Mouse (Mus musculus) embryonic fibroblast, embryonic 13.5 days (primary cell): ENCODE measurements at regions not wholly inside any gene's neighbourhood (a gene's known extent, or its start where the extent isn't known, plus 50 kb on each side); places are given as distances from the start of the nearest gene placed in this dataset.

ENCODE experiments used
- H3K27ac ChIP-seq: 2 replicates; pipeline ENCODE4 v1.5.1; 2012; ENCODE audit warnings: low read length, control low read depth, inconsistent platforms; ENCODE audit not compliant: insufficient read depth
- H3K4me1 ChIP-seq: 2 replicates; pipeline ENCODE4 v1.6.1; 2011; ENCODE audit warnings: low read length; ENCODE audit not compliant: control insufficient read depth, insufficient read depth
- H3K4me3 ChIP-seq: 2 replicates; pipeline ENCODE4 v1.5.1; 2011; ENCODE audit warnings: mild to moderate bottlenecking, control low read depth, low read length; ENCODE audit not compliant: insufficient read depth
- CTCF ChIP-seq: IDR thresholded peaks from 2 replicates; pipeline ENCODE4 v1.5.1; 2011; ENCODE audit warnings: mild to moderate bottlenecking, control low read depth, low read length, moderate library complexity, borderline replicate concordance; ENCODE audit not compliant: insufficient read depth
- POLR2A ChIP-seq: IDR thresholded peaks from 2 replicates; pipeline ENCODE4 v1.6.1; 2011; ENCODE audit warnings: low read depth, mild to moderate bottlenecking, control low read depth, low read length, moderate library complexity

DNA sequence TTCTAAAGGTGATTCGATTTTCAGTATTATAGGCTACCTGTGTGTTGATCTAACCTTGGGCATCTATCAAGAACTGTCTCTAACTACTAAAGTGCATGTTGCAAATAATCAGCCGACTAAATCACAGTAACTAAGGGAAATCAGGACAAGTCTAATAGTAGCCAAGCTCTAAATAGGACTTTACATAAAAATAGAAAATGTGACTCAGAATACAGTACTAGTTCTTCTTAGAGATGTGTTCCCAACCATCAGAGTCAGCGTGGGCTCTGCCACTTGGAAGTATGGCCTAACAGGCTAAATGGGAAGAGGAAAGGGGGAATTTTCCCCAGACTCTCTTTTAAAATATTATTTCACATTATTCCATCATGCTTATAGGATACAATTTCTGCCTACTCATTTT is 438.6 kb upstream of the Mef2c start:
- Histone ChIP-seq H3K27ac (no peak overlapping the region), H3K4me1 (no peaks in the 10 kb centered on the region), H3K4me3 (no peak overlapping the region)
- TF ChIP-seq POLR2A (no peak), CTCF (no peak)

DNA sequence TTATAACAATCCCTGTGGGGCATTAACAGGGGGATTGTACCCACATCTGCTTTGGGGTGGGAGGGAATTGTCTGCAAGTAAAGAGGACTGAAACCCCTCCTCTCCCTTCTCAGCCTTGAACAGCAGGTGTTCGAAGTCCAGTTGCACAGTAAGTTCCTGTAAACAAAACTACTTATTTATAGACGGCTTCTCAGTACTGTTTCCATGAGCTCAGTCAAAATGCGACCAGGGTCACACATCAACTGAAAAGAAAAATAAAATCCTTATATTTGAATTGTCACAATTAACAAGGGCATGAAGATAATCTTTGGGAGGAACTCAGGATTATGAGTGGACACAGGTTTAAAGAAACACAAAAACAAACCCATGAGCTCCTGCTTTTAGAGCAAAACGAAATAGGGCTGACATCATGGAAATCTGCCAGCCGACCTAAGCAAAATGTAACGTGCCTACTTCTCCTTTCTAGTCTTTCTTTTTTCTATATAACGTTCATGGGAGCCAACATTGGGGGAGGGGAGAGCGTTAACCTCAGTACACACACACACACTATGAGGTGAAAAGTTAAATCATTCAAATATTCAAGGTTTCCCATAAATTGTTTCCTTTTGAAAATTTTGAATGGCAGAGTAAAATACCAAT is 437.6 kb upstream of the Mef2c start:
- no peak for TF ChIP-seq CTCF
- TF ChIP-seq POLR2A = no peak
- Histone ChIP-seq H3K4me3 (no peak overlapping the region), H3K27ac (no peak overlapping the region), H3K4me1 (no peaks in the 10 kb centered on the region)

DNA sequence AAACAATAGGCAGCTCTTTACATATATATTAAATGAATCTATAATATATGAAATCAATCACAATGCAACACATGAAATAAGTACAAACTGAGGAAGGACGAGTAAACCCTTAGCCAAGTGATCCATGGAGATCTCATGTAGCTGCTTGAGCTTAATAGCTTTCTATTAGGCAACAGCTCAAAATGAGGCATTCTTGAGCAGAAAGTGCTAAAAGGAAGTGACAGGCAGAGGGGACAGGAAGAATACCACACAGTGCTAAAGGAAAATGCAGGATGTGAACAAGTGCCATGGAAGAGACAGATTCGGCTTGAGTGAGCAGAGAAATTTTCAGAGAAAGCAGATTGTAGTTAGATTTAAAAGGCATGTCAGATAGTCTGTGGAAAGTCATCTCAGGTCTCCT is 436.3 kb upstream of the Mef2c start:
- H3K4me1 ChIP-seq = no peaks in the 10 kb centered on the region
- TF ChIP-seq CTCF (no peak), POLR2A (no peak)
- no peak overlapping the region for H3K4me3 ChIP-seq
- no peak overlapping the region for H3K27ac ChIP-seq

DNA sequence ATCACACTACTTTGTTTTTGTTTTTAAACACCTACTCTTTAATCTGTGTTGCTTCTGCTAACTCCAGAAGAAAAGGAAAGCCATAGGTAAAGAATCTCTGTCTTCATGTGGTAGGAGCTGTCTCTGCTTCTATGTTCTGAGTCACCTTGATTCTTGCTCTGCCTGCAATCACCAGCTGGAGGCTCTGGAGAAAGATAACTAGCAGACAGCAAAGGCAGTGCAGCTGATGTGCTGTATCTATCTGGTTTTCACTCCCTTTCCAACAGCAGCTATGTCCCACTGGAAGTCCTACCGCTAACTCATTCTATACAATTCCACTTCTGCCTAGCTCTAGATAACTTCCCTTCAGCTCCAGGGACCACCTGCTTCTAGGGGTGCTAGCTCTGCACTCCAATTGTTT is 435.2 kb upstream of the Mef2c start:
- H3K4me3 ChIP-seq = no peak overlapping the region
- H3K27ac ChIP-seq = no peak overlapping the region
- no peaks in the 10 kb centered on the region for H3K4me1 ChIP-seq
- TF ChIP-seq CTCF = no peak
- TF ChIP-seq POLR2A = no peak

DNA sequence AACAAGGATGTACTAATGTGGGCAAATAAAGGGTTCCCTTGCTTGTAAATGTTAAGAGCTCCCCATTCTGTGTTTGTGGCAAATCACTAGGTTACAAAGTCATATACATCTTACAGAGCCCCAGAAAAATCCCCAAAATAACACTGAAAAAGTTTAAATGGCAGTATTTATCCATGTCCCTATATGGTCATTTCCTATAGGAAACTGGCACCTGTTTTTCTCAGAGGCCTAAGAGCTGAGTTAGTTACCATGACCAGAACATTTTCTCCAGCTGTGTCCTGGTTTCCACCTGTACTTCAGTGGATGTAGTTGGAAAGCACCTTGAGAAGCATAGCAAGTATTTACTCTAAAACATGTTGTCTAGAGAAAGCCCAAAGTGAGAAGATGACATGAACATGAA is 434.5 kb upstream of the Mef2c start:
- Histone ChIP-seq H3K4me3 (no peak overlapping the region), H3K4me1 (no peaks in the 10 kb centered on the region), H3K27ac (no peak overlapping the region)
- TF ChIP-seq CTCF (no peak), POLR2A (no peak)

DNA sequence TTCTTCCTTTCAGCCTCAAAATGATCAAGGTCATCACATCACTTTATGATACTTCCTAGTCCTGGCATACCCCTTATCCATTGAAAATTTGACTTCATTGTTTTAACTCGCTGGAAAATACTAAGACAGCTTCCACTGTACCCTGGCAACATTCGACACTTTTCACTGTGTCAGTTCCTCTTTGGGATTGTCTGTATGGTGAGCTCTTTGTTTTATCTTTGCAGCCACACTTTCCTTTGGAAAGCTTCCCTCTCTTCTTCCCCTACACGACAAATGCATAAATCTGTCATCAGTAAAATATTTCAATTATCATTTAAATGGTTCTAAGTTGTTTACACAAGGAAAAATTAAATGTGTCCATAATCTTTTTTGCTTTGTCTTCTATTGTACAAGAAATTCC is 431.8 kb upstream of the Mef2c start:
- TF ChIP-seq POLR2A (no peak), CTCF (no peak)
- Histone ChIP-seq H3K4me3 (no peak overlapping the region), H3K27ac (no peak overlapping the region), H3K4me1 (no peaks in the 10 kb centered on the region)

DNA sequence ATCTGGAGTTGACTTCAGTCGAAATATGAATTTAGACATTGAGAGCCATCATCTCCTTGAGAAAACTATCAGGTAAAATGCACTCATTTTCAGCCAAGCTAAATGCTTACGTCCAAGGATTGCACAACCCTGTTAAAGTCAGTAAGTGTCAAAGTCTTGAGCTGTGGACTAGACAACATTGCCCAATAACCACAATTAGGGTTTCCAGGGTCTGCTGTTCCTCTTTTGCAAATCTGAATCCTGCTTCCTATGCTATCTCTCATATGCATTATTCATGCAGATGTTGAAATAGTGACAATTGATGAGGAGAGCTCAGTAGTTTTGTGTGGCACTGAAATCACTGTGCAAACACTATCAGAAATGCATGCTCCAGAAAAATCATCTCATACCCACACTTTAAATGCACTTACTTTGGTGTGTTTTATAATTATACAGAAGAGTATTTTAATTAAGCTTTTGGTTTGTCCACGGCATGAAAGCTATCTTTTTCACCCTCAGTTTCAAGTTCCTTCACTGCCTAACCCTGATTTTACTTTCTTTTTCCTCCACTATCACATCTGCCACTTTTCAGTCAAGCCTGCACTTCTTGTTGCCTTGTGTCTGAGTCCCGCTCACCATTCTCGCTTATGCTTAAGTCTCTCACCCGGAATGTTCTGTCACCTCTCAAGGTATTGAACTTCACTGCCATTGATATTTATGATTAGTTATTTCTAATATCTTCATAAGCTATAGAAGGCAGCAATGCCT is 429.4 kb upstream of the Mef2c start:
- Histone ChIP-seq H3K4me1 (no peaks in the 10 kb centered on the region), H3K27ac (no peak overlapping the region), H3K4me3 (no peak overlapping the region)
- TF ChIP-seq POLR2A (no peak), CTCF (no peak)

DNA sequence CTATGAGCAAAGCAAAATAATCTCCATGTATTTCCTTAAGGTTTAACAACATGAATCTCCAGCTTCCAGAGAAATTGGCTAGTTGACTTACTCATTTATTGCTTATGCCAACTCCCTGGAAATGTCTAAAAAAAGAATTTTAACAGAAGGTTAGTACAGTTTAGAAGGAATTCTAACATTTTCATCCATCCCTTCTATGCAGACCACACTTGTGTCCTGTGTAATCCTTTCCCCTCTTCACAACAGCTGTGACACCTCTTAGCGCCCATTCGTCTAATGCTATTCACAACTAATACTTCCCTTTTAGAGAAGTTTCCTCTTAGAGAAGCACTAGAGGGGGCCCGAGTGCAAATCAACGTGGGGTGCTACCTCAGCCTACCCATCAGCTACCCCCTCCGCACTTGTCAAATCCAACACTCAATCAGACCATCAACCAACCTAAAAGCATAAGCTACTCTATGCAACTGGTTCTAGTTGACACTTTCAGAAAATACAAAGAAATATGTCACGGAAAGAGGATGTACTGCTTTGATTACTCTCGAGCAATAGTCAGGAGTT is 428.4 kb upstream of the Mef2c start:
- Histone ChIP-seq H3K4me1 (no peaks in the 10 kb centered on the region), H3K4me3 (no peak overlapping the region), H3K27ac (no peak overlapping the region)
- no peak for TF ChIP-seq CTCF
- no peak for TF ChIP-seq POLR2A

DNA sequence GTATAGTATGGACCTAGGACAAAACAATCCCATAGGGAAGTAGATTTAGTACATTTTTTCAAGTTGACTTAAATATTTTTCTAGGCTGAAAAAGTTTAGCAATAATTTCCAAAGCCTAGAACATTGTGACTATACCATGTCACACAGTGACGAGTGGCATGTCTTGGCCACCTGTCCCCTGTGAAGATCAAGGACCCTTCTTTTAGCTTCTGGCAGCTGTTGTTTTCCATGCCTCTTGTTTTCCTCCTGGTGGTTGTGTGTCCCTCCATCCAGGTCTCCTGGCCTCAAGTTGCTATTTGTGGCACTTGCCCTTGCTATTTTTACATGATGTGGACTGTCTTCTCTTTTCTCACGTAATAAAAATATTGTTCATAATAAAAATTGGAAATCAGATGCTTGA is 427.2 kb upstream of the Mef2c start:
- Histone ChIP-seq H3K27ac (no peak overlapping the region), H3K4me1 (no peaks in the 10 kb centered on the region), H3K4me3 (no peak overlapping the region)
- TF ChIP-seq CTCF (no peak), POLR2A (no peak)

DNA sequence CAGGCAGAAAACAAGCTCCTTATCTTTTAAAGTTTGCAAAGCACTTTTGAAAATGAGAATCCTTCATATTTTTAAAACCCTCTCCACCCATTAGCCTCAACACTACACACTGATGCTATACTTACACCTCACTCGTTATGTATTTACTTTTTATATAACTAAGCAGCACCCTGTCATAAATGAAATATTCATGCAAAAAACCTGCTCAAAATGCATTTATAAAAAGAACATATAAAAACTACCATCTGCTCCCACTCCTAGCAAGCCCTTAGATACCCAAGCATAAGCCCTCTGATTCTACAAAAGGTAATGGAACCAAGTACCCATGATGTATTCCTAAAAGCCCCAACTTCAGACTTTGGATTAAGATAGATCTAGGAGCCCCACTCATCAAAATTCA is 426.7 kb upstream of the Mef2c start:
- no peak for TF ChIP-seq CTCF
- TF ChIP-seq POLR2A = no peak
- Histone ChIP-seq H3K4me3 (no peak overlapping the region), H3K4me1 (no peaks in the 10 kb centered on the region), H3K27ac (no peak overlapping the region)
